Mouse (Mus musculus) embryo, embryonic 11.5 days (tissue): ENCODE results near the gene Vps51.

Source experiments
- DNase-seq: peaks from one replicate; pipeline ENCODE4 v3.0.0-alpha.2; 2012; ENCODE audit warnings: low read depth, low spot score

Vps51 gene

DNA sequence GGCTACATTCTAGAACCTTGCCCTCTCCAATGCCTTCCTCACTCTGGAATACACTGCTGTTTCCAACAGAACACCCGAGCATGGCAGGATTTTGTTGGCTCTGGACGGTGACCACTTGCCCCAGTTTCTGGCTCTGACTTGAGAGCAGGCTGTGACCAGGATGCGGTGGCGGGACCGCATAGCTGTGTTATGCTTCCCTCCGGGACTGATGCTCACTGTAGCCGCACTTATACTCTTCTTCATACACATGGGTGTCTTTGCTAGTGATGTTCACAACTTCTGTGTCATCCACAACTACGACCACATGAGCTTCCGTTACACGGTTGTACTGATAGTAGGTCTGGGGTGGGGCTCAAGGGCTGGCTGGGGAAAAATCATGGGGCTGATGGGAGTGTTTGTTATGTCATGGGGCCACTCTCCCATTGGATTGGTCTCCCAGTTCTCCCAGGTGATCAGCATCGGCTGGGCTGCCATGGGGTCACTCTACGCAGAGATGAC lies 3.0 kb upstream of the Vps51 start, which contains the start of gene Tmem262:
TSS of gene Tmem262 (plus strand) at position 51 of the 498 bp plus-strand sequence.
- DNase-seq: no peak

DNA sequence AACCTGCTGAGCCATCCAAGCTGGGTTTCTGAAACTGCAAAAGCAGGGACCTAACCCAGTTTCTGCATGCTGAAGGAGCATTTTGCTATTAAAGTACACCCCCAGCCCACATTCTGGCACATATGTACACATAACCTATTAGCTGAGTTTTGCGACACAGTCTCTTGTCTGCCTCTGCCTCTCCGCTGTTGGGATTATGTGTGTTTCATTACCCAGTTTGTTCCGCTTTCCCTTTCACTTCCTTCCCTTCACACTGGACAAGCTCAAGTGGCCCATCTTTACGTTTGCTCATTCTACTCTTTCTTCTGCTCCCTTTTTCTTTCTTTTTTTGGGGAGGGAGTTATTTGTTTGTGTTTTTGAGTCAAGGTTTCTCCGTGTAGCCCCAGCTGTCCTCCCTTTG lies 3.1 kb downstream of the Vps51 start:
- no peak for DNase-seq

DNA sequence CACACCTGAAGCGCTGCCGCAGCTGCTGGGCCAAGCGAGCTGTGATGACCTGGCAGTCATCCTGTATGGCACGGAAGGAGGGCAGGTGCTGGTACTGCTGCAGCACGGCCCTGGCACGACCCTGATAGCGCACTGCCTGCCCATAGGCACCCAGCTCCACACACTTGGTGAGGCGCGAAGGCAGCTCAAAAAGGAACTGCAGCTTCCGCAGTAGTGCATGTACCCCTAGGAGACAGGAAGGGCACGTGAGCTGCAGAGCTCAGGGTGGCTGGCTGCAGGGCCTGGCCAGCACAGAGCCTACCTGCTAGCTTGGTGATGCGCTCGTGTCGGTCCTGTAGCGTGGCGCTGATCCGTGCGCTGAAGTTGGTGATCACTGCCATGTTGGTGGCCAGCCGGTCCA lies 5.8 kb downstream of the Vps51 start:
- DNase-seq: no peak

DNA sequence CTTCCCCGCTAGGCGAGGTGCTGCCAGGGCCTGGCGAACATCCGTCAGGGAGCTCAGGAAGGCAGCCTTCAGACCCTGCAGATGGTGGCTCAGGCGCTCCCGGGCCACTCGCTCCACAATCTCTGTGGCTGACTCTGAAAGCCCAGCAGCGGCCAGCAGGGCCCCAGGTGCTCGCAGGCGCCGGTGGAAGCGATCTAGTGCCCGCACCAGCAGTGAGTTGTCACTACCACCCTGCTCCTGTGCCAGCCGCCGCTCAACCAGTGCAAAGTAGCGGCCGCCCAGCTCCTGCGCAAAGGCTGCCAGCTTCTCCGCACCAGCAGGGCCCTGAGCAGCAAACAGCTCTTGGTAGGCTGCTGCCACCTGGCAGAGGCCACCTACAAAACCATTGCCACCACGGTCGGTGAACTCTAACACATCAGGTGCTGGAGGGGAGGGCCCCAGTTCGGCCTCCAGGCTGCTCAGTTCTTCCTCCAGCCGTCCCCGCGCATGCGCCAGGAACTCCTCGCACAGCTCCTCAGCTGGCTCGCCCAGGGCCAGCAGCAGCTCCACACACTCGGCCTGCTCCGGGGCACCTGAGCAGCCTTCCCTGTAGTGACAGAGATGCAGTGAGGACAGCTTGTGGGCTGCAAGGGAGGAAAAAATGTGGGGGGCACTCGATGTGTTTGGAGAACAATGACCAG lies 6.3 kb downstream of the Vps51 start:
- DNase-seq: no peak

DNA sequence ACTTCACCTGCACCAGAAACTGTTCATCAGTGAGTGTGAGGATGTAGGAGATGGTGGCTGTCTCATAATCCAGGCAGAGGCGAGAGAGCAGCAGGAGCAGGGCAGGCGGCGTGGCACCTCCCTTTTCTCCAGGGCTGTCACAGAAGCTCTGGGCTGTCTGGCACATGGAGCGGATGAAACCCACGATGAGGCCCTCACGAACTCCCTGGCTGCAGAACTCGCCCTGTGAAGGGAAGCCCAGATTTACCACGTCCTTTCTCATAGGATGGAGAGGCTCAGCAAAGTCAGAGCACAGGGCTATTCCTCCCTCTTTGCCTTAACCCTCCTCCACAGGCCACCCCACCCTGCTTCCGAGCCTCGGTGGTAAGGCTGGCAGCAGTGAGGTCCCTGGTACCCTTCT lies 7.2 kb downstream of the Vps51 start:
- no peak for DNase-seq

DNA sequence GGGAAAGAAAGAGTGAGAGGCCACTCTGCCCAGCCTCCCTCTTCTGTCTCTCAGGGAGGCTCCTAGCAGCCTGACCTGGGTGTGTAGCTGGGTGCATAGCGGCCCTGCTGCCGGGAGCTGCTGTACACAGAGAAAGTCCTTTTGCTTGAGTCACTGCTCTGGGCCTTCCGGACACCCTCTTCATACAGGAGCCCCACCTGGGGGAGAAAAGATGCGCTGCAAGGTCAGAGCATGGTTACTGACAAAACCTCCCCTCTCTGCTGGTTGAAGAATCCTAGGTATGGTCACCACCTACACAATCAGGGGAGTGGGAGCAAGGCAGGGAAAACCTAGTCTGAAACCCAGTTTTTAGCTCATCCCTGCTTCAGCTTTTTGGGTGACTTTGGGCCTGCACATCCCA lies 8.1 kb downstream of the Vps51 start:
- DNase-seq: no peak

DNA sequence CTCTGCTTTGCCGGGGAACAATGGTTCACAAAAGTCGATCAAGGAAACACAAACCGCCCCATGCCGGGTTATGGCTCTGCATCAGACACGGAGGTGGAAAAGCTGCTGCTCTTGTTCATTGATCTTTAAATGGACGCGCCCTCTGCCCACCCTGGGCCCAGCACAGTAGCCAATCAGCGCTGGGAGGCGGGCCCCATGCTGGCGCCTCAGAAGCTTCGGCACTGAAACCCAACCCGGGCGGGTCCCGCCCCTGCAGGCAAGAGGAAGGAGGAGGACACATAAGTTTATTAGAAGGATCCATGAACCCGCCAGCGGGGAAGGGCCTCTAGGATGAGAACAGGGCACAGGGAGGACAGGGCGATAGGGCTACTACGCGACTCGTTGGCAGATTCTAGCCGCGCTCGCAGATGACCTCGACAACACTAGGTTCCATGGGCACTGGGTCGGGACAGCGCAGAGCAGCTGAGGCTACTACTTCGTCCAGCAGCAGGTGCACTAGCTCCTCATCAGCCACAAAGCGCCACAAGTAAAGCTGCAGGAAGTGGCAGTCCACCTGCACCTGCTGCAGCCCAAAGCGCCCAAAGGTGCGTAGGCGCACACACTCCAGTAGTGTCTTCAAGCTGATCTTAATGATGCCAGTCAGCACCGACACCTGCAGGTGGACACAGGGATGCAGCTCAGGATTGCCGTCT lies 9.2 kb downstream of the Vps51 start, which contains the start of gene Tm7sf2:
TSS of gene Tm7sf2 (minus strand) at position 650 of the 692 bp plus-strand sequence.
- peak; percentile 85 for DNase-seq

DNA sequence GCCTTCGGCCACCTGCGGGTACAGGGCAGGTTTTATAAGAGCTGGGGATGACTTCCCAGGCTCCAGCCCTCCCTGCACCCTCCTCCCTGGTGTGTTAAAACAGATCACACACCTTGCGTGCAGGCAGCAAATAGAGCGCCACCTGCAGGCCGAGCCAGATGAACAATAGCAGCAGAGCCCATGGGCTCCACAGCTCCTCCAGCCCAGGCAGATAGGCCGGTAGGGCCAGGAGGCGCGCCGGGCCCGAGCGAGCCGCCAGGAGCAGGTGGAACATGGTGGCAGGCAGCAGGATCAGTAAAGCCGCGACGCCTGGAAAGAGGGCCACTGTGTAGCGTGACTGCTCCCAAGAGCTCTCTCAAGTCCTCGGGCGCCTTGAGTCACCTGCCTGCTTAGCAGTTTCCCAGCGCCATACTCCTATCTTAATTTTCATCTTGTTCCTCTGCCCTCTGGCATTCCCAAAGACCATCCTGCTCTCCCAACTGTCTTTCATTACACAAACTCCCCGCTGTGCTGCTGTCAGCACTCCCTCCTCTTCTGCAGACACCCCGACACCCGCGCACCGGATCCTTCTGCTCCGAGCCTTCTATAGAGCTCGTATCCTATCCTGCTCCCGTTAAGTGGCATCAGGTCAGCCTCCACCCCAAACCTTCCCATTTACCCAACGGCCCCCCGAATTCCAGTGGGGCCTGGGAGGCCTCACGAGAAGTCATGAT lies 9.9 kb downstream of the Vps51 start:
- DNase-seq: no peak

DNA sequence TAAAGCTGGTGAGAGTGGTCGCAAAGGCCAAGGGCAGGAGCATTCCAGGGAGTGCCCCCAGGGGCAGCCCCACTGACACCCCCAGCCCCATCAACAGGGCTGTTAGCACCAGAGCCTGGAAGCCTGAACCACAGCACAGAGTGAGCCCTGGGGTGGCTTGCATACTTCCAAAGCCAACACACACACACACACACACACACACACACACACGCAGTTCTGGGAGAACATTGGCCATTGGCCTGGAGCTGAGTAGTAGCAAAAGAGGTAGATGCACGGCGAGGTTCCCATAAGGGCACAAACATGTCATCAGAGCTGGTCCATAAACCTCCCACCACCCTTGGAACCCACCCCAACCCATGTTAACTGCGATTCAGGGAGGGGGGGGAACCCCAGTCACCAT lies 10.5 kb downstream of the Vps51 start:
- DNase-seq: no peak

DNA sequence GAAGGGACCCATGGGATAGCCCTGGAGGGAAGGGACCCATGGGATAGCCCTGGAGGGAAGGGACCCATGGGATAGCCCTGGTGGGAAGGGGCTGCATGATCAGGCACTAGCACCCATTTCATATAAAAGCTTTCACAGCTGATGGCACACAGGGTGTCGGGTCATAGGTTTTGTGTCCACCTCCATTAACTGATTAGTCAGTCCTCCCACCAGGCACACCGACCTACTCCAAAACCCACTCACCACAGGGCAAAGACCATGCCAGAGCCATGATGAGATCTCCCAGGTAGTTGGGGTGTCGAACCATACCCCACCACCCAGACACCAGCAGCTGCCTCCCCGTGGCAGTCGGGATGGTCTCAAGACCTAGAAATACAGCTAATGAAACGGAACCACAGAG lies 13.9 kb downstream of the Vps51 start:
- DNase-seq: no peak

DNA sequence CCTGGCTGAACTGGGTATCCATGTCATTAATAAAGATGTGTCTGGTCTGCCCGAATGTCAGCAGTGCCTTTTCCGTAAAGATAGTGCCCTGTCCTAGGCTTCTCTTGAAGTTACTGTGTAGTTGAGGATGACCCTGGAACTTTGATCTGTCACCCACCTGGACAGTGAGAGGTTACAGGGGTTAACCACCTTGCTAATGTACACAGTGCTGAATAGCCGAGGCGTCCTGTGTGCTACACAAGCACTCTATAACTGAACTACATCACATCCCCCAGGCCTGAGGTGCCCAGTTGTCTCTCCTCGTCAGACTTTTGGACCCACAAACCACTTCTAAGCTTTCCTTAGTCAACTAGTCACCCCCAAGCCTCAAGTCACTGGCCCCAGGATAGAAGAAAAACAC lies 14.6 kb downstream of the Vps51 start:
- DNase-seq: no peak

DNA sequence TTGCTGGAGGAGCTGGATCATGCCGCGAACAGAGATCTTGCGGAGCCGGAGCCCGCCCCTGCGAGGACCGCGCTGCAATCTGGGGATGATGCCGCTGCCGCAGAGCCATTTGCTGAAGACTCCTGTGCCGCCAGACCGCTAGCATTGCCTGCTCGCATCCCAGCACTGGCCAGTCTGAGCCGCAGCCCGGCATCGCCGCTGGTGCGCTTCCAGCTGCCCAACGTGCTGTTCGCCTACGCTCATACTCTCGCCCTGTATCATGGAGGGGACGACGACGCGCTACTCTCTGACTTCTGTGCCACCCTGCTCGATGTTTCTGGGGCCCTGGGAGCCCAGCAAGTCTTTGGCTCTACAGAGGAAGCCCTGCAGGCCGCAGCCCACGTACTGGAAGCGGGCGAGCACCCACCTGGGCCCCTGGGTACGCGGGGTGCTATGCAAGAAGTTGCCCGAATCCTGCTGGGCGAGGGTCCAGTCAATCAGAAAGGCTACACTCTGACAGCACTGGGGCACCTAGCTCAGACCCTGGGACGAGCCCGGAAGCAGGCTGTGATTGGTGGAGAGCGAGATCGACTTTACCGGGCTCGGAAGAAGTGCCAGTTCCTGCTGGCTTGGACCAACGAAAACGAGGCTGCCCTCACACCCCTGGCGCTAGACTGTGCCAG lies 15.3 kb downstream of the Vps51 start:
- DNase-seq: no peak

DNA sequence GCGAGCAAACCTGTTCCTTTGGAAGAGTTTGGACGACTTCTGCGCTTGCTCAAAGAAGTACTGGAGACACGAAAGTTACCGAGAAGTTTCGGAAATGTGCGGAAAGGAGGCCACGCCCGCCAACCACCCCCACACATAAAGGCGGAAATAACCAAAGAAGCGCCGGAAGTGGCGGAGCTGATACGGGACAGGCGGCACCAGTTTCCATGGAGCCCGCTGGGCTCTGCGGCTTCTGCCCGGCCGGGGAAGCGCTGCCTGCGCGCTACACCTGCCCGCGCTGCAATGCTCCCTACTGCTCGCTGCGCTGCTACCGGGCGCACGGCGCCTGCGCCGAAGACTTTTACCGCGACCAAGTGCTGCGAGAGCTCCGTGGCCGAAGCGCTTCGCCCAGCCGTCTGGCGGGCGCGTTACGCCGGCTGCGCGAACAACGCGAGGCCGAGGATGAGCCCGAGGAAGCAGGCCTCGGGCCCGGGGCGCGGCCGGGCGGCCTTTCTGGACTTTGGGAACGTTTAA lies 16.0 kb downstream of the Vps51 start, which contains the start of gene Znhit2:
TSS of gene Znhit2 (plus strand) at position 172 of the 513 bp plus-strand sequence.
- peak; percentile 89 for DNase-seq

DNA sequence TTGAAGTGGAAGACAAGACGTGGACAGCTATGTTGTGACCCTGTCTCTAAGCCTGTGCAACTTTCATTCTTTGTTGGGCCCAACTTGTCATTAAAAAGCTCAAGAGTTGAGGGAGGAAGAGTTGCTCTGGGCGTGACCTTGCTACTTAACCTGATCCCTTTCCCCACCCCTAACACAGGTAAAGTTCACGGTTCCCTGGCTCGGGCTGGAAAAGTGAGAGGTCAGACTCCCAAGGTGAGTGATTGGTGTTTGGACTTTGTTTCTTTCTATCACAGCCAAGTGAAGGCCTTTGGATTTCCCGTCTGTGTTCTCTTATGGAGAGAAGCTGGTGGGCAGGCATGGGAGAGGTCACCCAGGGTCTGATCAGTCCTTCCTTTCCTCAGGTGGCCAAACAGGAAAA lies 18.1 kb downstream of the Vps51 start:
- DNase-seq: no peak

DNA sequence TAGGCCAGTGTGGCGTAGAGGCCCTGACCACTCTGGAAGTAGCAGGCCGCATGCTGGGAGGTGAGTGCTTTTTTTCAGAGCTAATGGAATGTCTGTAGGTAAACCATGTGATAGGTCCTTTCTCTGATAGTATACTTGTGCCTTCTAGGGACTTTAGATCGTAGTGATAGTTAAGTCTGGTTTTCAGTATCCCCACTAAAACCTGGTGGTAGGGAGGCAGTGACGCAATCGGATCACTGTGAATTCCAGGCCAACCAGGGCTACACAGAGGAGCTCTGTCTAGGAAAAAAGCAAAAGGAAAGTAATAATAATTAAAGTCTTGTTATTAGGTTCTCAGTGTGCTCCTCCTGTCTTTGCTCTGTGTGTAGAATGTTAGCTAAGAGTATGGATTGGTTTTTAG lies 18.5 kb downstream of the Vps51 start:
- no peak for DNase-seq

DNA sequence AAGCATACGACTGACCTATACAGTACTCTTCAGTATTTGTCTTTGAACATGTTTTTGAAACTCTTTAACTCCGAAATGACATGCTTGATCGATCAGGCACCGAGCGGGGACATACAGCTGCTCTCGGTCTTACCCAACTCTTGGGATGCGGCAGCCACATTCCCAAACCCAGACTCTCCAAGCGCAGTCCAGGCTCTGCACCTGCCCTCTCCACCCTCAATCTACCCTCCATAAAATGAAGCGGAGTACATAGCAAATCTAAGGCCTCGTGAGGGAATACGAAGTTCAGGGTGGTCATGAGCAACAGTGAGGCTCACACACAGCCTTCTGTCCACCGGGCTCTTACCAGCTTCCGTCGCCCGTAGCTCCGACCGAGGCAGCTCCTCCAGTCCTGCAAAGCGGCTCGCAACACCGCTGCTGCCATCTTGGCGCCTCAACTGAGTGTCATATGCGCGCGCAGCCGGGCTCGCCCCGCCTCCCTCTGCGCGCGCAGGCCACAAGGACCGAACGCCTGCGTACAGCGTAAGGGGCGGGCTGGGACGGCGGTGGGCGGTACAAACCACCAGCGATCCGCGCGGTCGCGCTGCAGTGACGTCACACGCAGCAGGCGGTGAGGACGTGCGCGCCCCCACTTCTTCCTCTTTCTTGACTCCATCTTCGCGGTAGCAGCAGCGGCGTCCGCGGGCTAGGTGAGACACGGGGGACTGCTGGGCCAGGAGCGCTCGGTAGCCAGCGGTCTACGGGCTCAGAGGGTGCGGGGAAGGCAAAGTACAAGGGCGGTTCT lies 19.5 kb downstream of the Vps51 start, which contains the start of the genes Mrpl49 and Fau:
TSS of gene Mrpl49 (minus strand) at position 473 of the 784 bp plus-strand sequence.
TSS of gene Fau (plus strand) at position 532 of the 784 bp plus-strand sequence.
- peak; percentile 97 for DNase-seq

DNA sequence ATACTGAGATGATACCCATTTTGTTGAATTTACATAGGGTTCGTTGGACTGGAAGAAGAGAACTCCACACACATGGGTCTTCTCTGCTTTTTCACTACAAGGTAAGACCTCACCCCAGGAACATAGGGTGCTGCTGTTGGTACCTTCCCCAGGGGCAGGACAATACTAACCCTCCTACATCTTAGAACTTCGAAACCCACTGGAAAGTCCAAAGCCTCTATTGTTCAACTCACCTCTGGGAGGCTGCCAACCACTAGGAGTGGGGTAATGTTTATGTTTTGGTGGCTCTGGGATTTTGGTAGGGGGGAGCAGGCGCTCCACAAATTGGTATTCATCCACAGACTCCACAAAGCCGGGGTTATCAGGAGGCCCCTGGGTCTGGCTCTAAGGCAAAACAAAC lies 20.3 kb downstream of the Vps51 start:
- DNase-seq: no peak

DNA sequence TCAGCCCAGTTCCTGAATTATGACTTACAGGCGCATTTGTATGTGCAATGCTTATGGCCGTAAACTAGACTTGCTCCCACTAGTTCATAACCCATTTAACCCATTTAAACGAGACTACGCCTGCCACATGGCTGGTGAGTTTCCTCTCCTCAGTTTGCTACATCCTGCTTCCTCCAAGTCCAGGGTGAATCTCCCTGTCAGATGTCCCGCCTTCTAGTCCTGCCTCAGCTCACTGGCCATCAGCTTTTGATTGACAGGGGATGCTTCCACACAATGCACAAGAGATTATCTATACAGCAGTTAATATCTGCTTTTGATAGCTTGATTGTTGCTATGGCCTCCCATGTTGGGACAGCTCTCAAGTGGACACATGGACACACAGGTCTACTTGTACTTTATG lies 22.7 kb downstream of the Vps51 start:
- no peak for DNase-seq

DNA sequence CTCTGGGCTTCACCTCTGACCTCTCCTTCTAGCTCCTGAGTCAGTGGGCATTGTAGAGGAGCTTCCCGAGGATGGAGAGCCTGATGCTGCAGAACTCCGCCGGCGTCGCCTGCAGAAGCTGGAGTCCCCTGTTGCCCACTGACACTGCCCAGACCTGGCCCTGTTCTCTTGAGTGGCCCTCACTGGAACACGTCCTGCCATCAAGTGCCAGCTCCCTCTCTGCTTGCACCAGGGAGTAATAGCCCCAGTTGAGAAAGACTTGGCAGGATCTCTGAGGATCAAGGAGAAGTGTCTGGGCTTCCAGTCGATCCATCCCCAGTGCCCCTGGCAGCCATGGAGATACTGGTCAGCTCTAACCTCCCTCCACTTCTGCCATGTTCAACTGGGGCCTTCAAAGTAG lies 24.5 kb downstream of the Vps51 start:
- no peak for DNase-seq

DNA sequence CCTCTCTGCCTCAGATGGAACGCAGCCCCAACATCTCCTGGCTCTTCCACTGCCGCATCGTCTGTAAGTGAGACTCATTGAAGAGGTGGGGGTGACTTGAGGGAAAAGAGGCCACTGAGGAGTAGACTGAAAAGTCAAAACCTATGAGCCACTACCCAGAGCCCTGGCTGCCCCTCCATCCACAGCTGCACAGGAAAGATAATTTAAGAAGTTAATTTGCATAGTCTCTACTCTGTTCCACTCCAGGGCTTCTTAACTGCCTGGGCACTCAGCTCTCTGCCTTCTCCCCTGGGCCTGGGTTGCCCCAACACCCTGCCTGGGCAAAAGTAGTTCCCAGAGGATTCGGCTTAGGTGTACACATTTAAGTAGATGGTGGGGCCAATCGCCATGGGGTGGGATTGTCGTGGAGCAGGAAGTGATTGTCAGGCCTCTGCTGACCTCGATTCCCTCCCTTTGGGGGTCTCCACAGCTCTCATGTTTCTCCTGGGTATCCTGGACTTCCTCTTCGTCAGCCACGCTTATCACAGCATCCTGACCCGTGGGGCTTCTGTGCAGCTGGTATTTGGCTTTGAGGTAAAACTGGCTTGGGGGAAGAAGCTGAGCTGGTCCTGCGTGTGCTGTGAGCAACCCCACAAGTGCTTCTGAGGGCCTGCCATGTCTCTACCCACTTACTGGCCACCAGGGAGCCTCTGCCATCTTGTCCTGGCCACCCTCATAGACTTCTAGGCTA lies 28.2 kb downstream of the Vps51 start:
- no peak for DNase-seq
